In genomic region chr19:7302493-7302797, GRCm38 (mm10) we compare ENCODE assay signal across 12 mouse cellular contexts. TPM values are rescaled to one million over a fixed set of nuclear protein-coding genes. Genes with fewer than 3 reads are reported as not detected.
A peak's percentile ranks its signal among the peaks of the same experiment; 100 is the strongest.
DNase-seq lines count a peak whose midpoint lies in the region; ATAC-seq and TF ChIP-seq lines count a peak whose summit lies in the region.
"Had no signal": no experiment of that assay in that cellular context is flagged by ENCODE, and none has a peak within 500 bp of the region (broad histone marks: within the 10 kb centered on the region; RNA-seq: fewer than 3 reads in every experiment).

No protein-coding gene starts in this region.

- DNase-seq in NIH3T3 (ENCODE audit: low read depth): peak; percentile 72
- peak; percentile 70 for DNase-seq in kidney, postnatal 14 days
- no peak for DNase-seq in spleen, postnatal 4 days (ENCODE audit: low spot score in 2 of 2)
- DNase-seq in natural killer cell, adult 2 months (ENCODE audit: low spot score in 2 of 2): no peak
- DNase-seq: gastrocnemius, postnatal 10 days; heart, postnatal 4 days; spleen, adult 18-20 months; thymus, postnatal 4 days had no signal

- no peaks in the 10 kb centered on the region for H3K36me3 ChIP-seq in intestine, embryonic 16.5 days (ENCODE audit: control insufficient read depth, insufficient read depth, low read length)
- H3K36me3 ChIP-seq in intestine, postnatal 0 days (ENCODE audit: control insufficient read depth, insufficient read depth): no peaks in the 10 kb centered on the region
- H3K36me3 ChIP-seq: lung, embryonic 15.5 days had no signal

- no peak overlapping the region for H3K4me2 ChIP-seq in intestine, embryonic 16.5 days (ENCODE audit: low read depth, low read length)
- H3K4me2 ChIP-seq in intestine, postnatal 0 days (replicated peaks; ENCODE audit: low read depth): no peak overlapping the region
- H3K4me2 ChIP-seq: lung, embryonic 15.5 days had no signal

- H3K4me3 ChIP-seq in intestine, embryonic 16.5 days (ENCODE audit: low read length): no peak overlapping the region
- no peak overlapping the region for H3K4me3 ChIP-seq in intestine, postnatal 0 days (ENCODE audit: low read depth, low read length)
- no peak overlapping the region for H3K4me3 ChIP-seq in cortical plate, adult 2 months (ENCODE audit: insufficient read depth, low read length)
- H3K4me3 ChIP-seq: lung, embryonic 15.5 days had no signal

- no peak for TF ChIP-seq CTCF in intestine, postnatal 0 days (IDR thresholded peaks at IDR 0.05; ENCODE audit: low read depth)
- no peak for TF ChIP-seq CTCF in cortical plate, adult 2 months (IDR thresholded peaks at IDR 0.05; ENCODE audit: extremely low read depth, insufficient read depth, low read length)

- no peaks in the 10 kb centered on the region for H3K27me3 ChIP-seq in intestine, embryonic 16.5 days (replicated peaks; ENCODE audit: control insufficient read depth, insufficient read depth, low read length)
- H3K27me3 ChIP-seq in intestine, postnatal 0 days (replicated peaks; ENCODE audit: control insufficient read depth, insufficient read depth, low read length): no peaks in the 10 kb centered on the region
- H3K27me3 ChIP-seq: lung, embryonic 15.5 days had no signal

- H3K27ac ChIP-seq in intestine, embryonic 16.5 days (ENCODE audit: low read length): 0 out of 2 replicates have a peak overlapping the region, but pooled peaks have one; percentile 23
- no peak overlapping the region for H3K27ac ChIP-seq in intestine, postnatal 0 days (ENCODE audit: low read depth, low read length)
- H3K27ac ChIP-seq in cortical plate, adult 2 months (ENCODE audit: insufficient read depth, low read length): peak overlapping the region; percentile 12; the same call in 1 of the 2 replicates
- H3K27ac ChIP-seq: lung, embryonic 15.5 days had no signal

- H3K9ac ChIP-seq in intestine, embryonic 16.5 days (ENCODE audit: low read depth, low read length): no peak overlapping the region
- no peak overlapping the region for H3K9ac ChIP-seq in intestine, postnatal 0 days (ENCODE audit: low read depth, low read length)
- H3K9ac ChIP-seq: lung, embryonic 15.5 days had no signal

- no peak for TF ChIP-seq POLR2A in cortical plate, adult 2 months (IDR thresholded peaks at IDR 0.05; ENCODE audit: extremely low read depth, insufficient read depth, low read length)

- WGBS in intestine, embryonic 16.5 days: 67% methylated on average over 1 of the region's 1 CpGs
- WGBS in intestine, postnatal 0 days: 34% methylated on average over 1 of the region's 1 CpGs

- peaks cover 29% of the 10 kb centered on the region for H3K4me1 ChIP-seq in intestine, embryonic 16.5 days (ENCODE audit: control insufficient read depth, insufficient read depth, low read length)
- peaks cover 12% of the 10 kb centered on the region for H3K4me1 ChIP-seq in intestine, postnatal 0 days (replicated peaks; ENCODE audit: control insufficient read depth, insufficient read depth, low read length)
- peaks cover 25% of the 10 kb centered on the region for H3K4me1 ChIP-seq in cortical plate, adult 2 months (ENCODE audit: control insufficient read depth, insufficient read depth, low read length)

- no peak for ATAC-seq in intestine, embryonic 16.5 days
- no peak for ATAC-seq in intestine, postnatal 0 days

- no peaks in the 10 kb centered on the region for H3K9me3 ChIP-seq in intestine, embryonic 16.5 days (ENCODE audit: control insufficient read depth, low read length)
- no peaks in the 10 kb centered on the region for H3K9me3 ChIP-seq in intestine, postnatal 0 days (ENCODE audit: control insufficient read depth)
- H3K9me3 ChIP-seq: lung, embryonic 15.5 days had no signal

RNA-seq across cellular contexts. Expression of gene Rcor2, which starts 35.3 kb away (rescaled TPM):
- 6.5 and 9.0 TPM in 2 replicates for polyA plus RNA-seq in intestine, embryonic 16.5 days (2015; fragmentation: Nextera tagmentation; extraction: Ambion mirVana)
- polyA plus RNA-seq in intestine, postnatal 0 days (2015; fragmentation: Nextera tagmentation; extraction: Ambion mirVana): 1.5 and 2.2 TPM in 2 replicates
- 18.9 and 21.8 TPM in 2 replicates for polyA plus RNA-seq in cortical plate, adult 2 months (2012; rRNA removed)

RNA-seq across cellular contexts. Expression of gene Mark2, which starts 39.2 kb away (rescaled TPM):
- 39.1 and 41.4 TPM in 2 replicates for polyA plus RNA-seq in intestine, embryonic 16.5 days (2015; fragmentation: Nextera tagmentation; extraction: Ambion mirVana)
- 39.6 and 46.4 TPM in 2 replicates for polyA plus RNA-seq in intestine, postnatal 0 days (2015; fragmentation: Nextera tagmentation; extraction: Ambion mirVana)
- 102 and 103 TPM in 2 replicates for polyA plus RNA-seq in cortical plate, adult 2 months (2012; rRNA removed)

Comparison
In these comparisons a context has a peak if more than half of its experiments do, and no peak if none do; other contexts are left out.
1. DNase-seq: peak in NIH3T3 (single experiment) and kidney, postnatal 14 days (single experiment); none in spleen, postnatal 4 days (0 of 2) and natural killer cell, adult 2 months (0 of 2).